Mouse (Mus musculus): ENCODE results near the gene Hus1b. TPM values are rescaled to one million over a fixed set of nuclear protein-coding genes. Genes with fewer than 3 reads are reported as not detected.

The Hus1b gene
- polyA plus RNA-seq, 1 experiment from 2014 or later: not detected

- Histone ChIP-seq H3K9ac (replicated peaks) (no peak overlapping the region), H3K36me3 (no peaks in the 10 kb centered on the region), H3K4me3 (replicated peaks) (no peak overlapping the region), H3K27me3 (replicated peaks) (no peaks in the 10 kb centered on the region), H3K9me3 (replicated peaks) (no peaks in the 10 kb centered on the region), H3K27ac (replicated peaks) (no peak overlapping the region), H3K4me1 (peaks cover 13% of the 10 kb centered on the region), H3K4me2 (no peak overlapping the region)
- no peak for ATAC-seq (ENCODE audit: low FRiP score)
- 61% methylated on average over 8 of the region's 8 CpGs for WGBS
Measured at GRCm38 (mm10) chr13:30976536-30977084, 29.1 kb upstream of the Hus1b start.

- peak; percentile 27 for ATAC-seq (ENCODE audit: low FRiP score)
- peak overlapping the region; percentile 66 for H3K4me2 ChIP-seq
- no peaks in the 10 kb centered on the region for H3K36me3 ChIP-seq
- peak overlapping the region; percentile 83 for H3K9ac ChIP-seq (replicated peaks)
- no peaks in the 10 kb centered on the region for H3K9me3 ChIP-seq (replicated peaks)
- no peaks in the 10 kb centered on the region for H3K27me3 ChIP-seq (replicated peaks)
- peak overlapping the region; percentile 88; the same call in 1 of the 2 replicates for H3K27ac ChIP-seq (replicated peaks)
- H3K4me1 ChIP-seq: peaks cover 13% of the 10 kb centered on the region
- peak overlapping the region; percentile 93 for H3K4me3 ChIP-seq (replicated peaks)
- WGBS: 25% methylated on average over 5 of the region's 5 CpGs
Measured at GRCm38 (mm10) chr13:30974247-30974630, 26.7 kb upstream of the Hus1b start.

- H3K4me3 ChIP-seq (replicated peaks): peak within 1 kb of the TSS; percentile 93
Measured at GRCm38 (mm10) chr13:30973501-30974246, 26.1 kb upstream of the Hus1b start, which contains the start of the genes Exoc2 and Gm5447. TSS of gene Exoc2 (minus strand) at chr13:30974093. TSS of gene Gm5447 (plus strand) at chr13:30974204.

GRCm38 (mm10) chr13:30972102-30972501 is 24.5 kb upstream of the Hus1b start:
- ATAC-seq (ENCODE audit: low FRiP score): no peak
- Histone ChIP-seq H3K4me2 (no peak overlapping the region), H3K9me3 (replicated peaks) (no peaks in the 10 kb centered on the region), H3K9ac (replicated peaks) (no peak overlapping the region), H3K27me3 (replicated peaks) (no peaks in the 10 kb centered on the region), H3K4me1 (peaks cover 15% of the 10 kb centered on the region), H3K36me3 (no peaks in the 10 kb centered on the region), H3K4me3 (replicated peaks) (no peak overlapping the region), H3K27ac (replicated peaks) (no peak overlapping the region)
- 95% methylated on average over 2 of the region's 2 CpGs for WGBS

More at GRCm38 (mm10) chr13:30973501-30974246, 26.1 kb upstream of the Hus1b start, which contains the start of the genes Exoc2 and Gm5447:
- Histone ChIP-seq H3K9me3 (replicated peaks) (no peaks in the 10 kb centered on the region), H3K9ac (replicated peaks) (peak within 1 kb of the TSS; percentile 83), H3K36me3 (no peaks in the 10 kb centered on the region), H3K4me1 (peaks cover 13% of the 10 kb centered on the region), H3K27ac (replicated peaks) (peak within 1 kb of the TSS; percentile 88), H3K4me2 (peak within 1 kb of the TSS; percentile 66), H3K27me3 (replicated peaks) (no peaks in the 10 kb centered on the region)
- peak; percentile 99 for ATAC-seq (ENCODE audit: low FRiP score)
- WGBS: under 1% methylated on average over 54 of the region's 54 CpGs

- H3K4me3 ChIP-seq (replicated peaks): no peak overlapping the region
- H3K4me1 ChIP-seq: peaks cover 23% of the 10 kb centered on the region
- no peak overlapping the region for H3K9ac ChIP-seq (replicated peaks)
- H3K9me3 ChIP-seq (replicated peaks): no peaks in the 10 kb centered on the region
- WGBS: 94% methylated on average over 3 of the region's 3 CpGs
- no peak overlapping the region for H3K4me2 ChIP-seq
- no peak overlapping the region for H3K27ac ChIP-seq (replicated peaks)
- H3K27me3 ChIP-seq (replicated peaks): no peaks in the 10 kb centered on the region
- ATAC-seq (ENCODE audit: low FRiP score): no peak
- H3K36me3 ChIP-seq: no peaks in the 10 kb centered on the region
Measured at GRCm38 (mm10) chr13:30971047-30971446, 23.5 kb upstream of the Hus1b start.

- no peaks in the 10 kb centered on the region for H3K9me3 ChIP-seq (replicated peaks)
- no peaks in the 10 kb centered on the region for H3K27me3 ChIP-seq (replicated peaks)
- WGBS: 64% methylated on average over 4 of the region's 4 CpGs
- no peak overlapping the region for H3K9ac ChIP-seq (replicated peaks)
- no peak overlapping the region for H3K4me3 ChIP-seq (replicated peaks)
- H3K36me3 ChIP-seq: no peaks in the 10 kb centered on the region
- no peak overlapping the region for H3K4me2 ChIP-seq
- ATAC-seq (ENCODE audit: low FRiP score): no peak
- H3K4me1 ChIP-seq: peaks cover 18% of the 10 kb centered on the region
- H3K27ac ChIP-seq (replicated peaks): no peak overlapping the region
Measured at GRCm38 (mm10) chr13:30968311-30968710, 20.8 kb upstream of the Hus1b start.

GRCm38 (mm10) chr13:30966507-30966911 is 18.9 kb upstream of the Hus1b start:
- peak; percentile 43 for ATAC-seq (ENCODE audit: low FRiP score)
- H3K4me1 ChIP-seq: peaks cover 10% of the 10 kb centered on the region
- H3K27ac ChIP-seq (replicated peaks): no peak overlapping the region
- no peaks in the 10 kb centered on the region for H3K9me3 ChIP-seq (replicated peaks)
- no peak overlapping the region for H3K9ac ChIP-seq (replicated peaks)
- no peaks in the 10 kb centered on the region for H3K36me3 ChIP-seq
- H3K4me2 ChIP-seq: peak overlapping the region; percentile 44
- no peak overlapping the region for H3K4me3 ChIP-seq (replicated peaks)
- no peaks in the 10 kb centered on the region for H3K27me3 ChIP-seq (replicated peaks)
- 5% methylated on average over 10 of the region's 10 CpGs for WGBS

- WGBS: 65% methylated on average over 2 of the region's 2 CpGs
- Histone ChIP-seq H3K27ac (replicated peaks) (no peak overlapping the region), H3K4me1 (peaks cover 7% of the 10 kb centered on the region), H3K4me2 (no peak overlapping the region), H3K4me3 (replicated peaks) (no peak overlapping the region), H3K9ac (replicated peaks) (no peak overlapping the region), H3K36me3 (no peaks in the 10 kb centered on the region), H3K9me3 (replicated peaks) (no peaks in the 10 kb centered on the region), H3K27me3 (replicated peaks) (no peaks in the 10 kb centered on the region)
- ATAC-seq (ENCODE audit: low FRiP score): no peak
Measured at GRCm38 (mm10) chr13:30961932-30962331, 14.4 kb upstream of the Hus1b start.

- H3K27ac ChIP-seq (replicated peaks): no peak overlapping the region
- no peaks in the 10 kb centered on the region for H3K27me3 ChIP-seq (replicated peaks)
- WGBS: 85% methylated on average over 2 of the region's 2 CpGs
- H3K9me3 ChIP-seq (replicated peaks): no peaks in the 10 kb centered on the region
- H3K4me3 ChIP-seq (replicated peaks): no peak overlapping the region
- no peak overlapping the region for H3K9ac ChIP-seq (replicated peaks)
- no peak overlapping the region for H3K4me2 ChIP-seq
- H3K36me3 ChIP-seq: no peaks in the 10 kb centered on the region
- no peak for ATAC-seq (ENCODE audit: low FRiP score)
- H3K4me1 ChIP-seq: no peaks in the 10 kb centered on the region
Measured at GRCm38 (mm10) chr13:30960714-30961113, 13.2 kb upstream of the Hus1b start.

- H3K36me3 ChIP-seq: no peaks in the 10 kb centered on the region
- no peak overlapping the region for H3K4me2 ChIP-seq
- 84% methylated on average over 1 of the region's 1 CpGs for WGBS
- H3K4me1 ChIP-seq: no peaks in the 10 kb centered on the region
- no peak overlapping the region for H3K9ac ChIP-seq (replicated peaks)
- H3K27ac ChIP-seq (replicated peaks): no peak overlapping the region
- no peaks in the 10 kb centered on the region for H3K9me3 ChIP-seq (replicated peaks)
- no peak overlapping the region for H3K4me3 ChIP-seq (replicated peaks)
- no peaks in the 10 kb centered on the region for H3K27me3 ChIP-seq (replicated peaks)
- no peak for ATAC-seq (ENCODE audit: low FRiP score)
Measured at GRCm38 (mm10) chr13:30953580-30953979, 6.0 kb upstream of the Hus1b start.

- 88% methylated on average over 2 of the region's 2 CpGs for WGBS
- no peak for ATAC-seq (ENCODE audit: low FRiP score)
- H3K4me3 ChIP-seq (replicated peaks): no peak overlapping the region
Measured at GRCm38 (mm10) chr13:30952044-30952443, 4.5 kb upstream of the Hus1b start.

GRCm38 (mm10) chr13:30949181-30949580 is 1.6 kb upstream of the Hus1b start:
- Histone ChIP-seq H3K27ac (replicated peaks) (no peak overlapping the region), H3K4me3 (replicated peaks) (no peak overlapping the region), H3K4me1 (no peaks in the 10 kb centered on the region), H3K27me3 (replicated peaks) (no peaks in the 10 kb centered on the region), H3K4me2 (no peak overlapping the region), H3K36me3 (no peaks in the 10 kb centered on the region), H3K9me3 (replicated peaks) (no peaks in the 10 kb centered on the region), H3K9ac (replicated peaks) (no peak overlapping the region)
- 99% methylated on average over 9 of the region's 9 CpGs for WGBS
- no peak for ATAC-seq (ENCODE audit: low FRiP score)

More at GRCm38 (mm10) chr13:30952044-30952443, 4.5 kb upstream of the Hus1b start:
- no peaks in the 10 kb centered on the region for H3K36me3 ChIP-seq
- no peaks in the 10 kb centered on the region for H3K9me3 ChIP-seq (replicated peaks)
- H3K27ac ChIP-seq (replicated peaks): no peak overlapping the region
- H3K4me2 ChIP-seq: no peak overlapping the region
- no peaks in the 10 kb centered on the region for H3K4me1 ChIP-seq
- no peak overlapping the region for H3K9ac ChIP-seq (replicated peaks)
- H3K27me3 ChIP-seq (replicated peaks): no peaks in the 10 kb centered on the region
